Mouse (Mus musculus): Measurements from ENCODE around the gene Cox18. TPM values are rescaled to one million over a fixed set of nuclear protein-coding genes. Genes with fewer than 3 reads are reported as not detected.
A peak's percentile ranks its signal among the peaks of the same experiment; 100 is the strongest.
"Not testable (repeated sequence)": the region's sequence is repeated elsewhere in the genome, so short reads cannot be mapped to it uniquely, and the experiment has no call there.

Cox18 gene
- 10 to 100 TPM; 25.0 to 28.5 TPM for total RNA-seq (2021)
- long read RNA-seq, experiment 1, transcript Cox18-202 (6 exons, 1,307 nt), result major isoform, 10 of 33 reads
- long read RNA-seq, experiment 1, transcript Cox18-201 (6 exons, 1,333 nt), result minor isoform, 9 of 33 reads
- long read RNA-seq, experiment 1, partial matches to known transcripts, result 2 of 33 reads
- long read RNA-seq, experiment 1, other reads (novel, unspliced or antisense), result 12 of 33 reads
- long read RNA-seq, experiment 2, transcript Cox18-202 (6 exons, 1,307 nt), result major isoform, 9 of 27 reads
- long read RNA-seq, experiment 2, partial matches to known transcripts, result 2 of 27 reads
- long read RNA-seq, experiment 2, other reads (novel, unspliced or antisense), result 11 of 27 reads

DNA sequence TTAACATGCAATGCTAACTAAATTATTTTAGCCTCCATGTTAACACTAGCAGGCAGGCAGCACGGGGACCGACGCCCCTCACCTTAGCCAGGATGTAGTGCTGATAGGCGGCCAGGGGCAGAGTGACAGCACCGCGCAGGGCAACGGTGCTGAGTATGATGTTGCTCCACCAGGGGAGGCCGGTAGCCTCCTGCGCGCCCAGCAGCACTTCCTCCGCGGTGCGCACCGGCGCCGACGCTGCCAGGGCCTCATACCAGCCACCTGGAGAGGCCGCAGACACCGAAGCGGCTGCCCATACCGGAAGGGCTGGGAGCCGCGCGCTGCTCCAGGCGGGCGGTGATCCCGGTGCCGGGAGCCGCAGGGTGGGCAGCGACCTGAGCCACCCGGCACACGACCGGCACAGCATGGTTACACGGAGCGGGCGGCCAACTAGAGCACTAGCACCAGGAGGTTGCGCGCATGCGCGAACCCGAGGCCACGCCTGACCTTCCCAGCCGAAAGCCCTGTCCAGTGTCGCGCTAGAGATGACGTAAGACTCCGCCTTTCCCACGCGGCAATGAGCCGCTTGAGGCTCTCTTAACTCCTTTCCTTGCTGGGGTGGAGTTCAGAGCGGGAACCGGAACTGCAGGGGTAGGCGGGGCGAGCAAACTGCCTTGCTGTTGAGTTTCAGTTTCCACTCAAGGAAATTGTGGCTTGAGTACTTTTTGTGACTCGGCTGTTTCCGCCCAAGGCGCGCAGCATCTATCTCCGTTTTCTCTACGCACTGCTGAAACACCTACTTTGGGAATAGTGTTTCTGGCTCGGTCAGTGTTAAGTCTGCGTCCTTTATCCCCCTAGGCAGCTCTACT is at the start of gene Cox18:
TSS of gene Cox18 (minus strand) at position 468 of the 848 bp plus-strand sequence.
- intact Hi-C loops (cut with DNase I), result loop anchor here (2.0 to 10.0 kb wide), 2 partner anchors 143 to 371 kb away; partner anchors contain the start of genes Ankrd17 and Gm9958
- peak; percentile 98 to 99 for DNase-seq (ENCODE audit: low spot score in 2 of 2)

GRCm38 (mm10) chr5:90262230-90262629 is 38.4 kb upstream of the Cox18 start:
- DNase-seq (ENCODE audit: low spot score in 2 of 2); intact Hi-C loops (cut with DNase I): not testable (repeated sequence)

GRCm38 (mm10) chr5:90257023-90257422 is 33.2 kb upstream of the Cox18 start:
- DNase-seq (ENCODE audit: low spot score in 2 of 2), result no peak
- intact Hi-C loops (cut with DNase I), result no loop called here

DNA sequence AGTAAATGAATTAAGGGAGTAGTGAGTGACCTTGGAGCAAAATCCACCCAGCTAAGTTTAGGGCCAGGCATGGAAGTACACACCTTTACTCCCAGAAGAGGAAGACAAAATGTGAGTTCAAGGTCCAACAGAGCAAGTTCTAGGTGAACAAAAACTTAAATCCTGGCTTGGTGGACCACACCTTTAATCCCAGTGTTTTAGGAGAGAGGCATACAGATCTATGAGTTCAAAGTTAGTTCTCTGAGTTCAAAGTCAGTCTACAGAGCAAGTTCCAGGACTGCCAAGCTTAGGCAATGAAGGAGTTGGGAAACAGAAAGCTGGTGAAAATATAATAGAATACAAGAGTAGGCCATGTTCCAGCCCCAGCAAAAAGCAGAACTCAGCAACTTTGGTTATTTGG is 23.7 kb upstream of the Cox18 start:
- DNase-seq (ENCODE audit: low spot score in 2 of 2), result no peak
- intact Hi-C loops (cut with DNase I), result no loop called here

- DNase-seq (ENCODE audit: low spot score in 2 of 2), result no peak
- intact Hi-C loops (cut with DNase I), result no loop called here
These were observed 23.2 kb upstream of the Cox18 start for GRCm38 (mm10) chr5:90246987-90247386.

DNA sequence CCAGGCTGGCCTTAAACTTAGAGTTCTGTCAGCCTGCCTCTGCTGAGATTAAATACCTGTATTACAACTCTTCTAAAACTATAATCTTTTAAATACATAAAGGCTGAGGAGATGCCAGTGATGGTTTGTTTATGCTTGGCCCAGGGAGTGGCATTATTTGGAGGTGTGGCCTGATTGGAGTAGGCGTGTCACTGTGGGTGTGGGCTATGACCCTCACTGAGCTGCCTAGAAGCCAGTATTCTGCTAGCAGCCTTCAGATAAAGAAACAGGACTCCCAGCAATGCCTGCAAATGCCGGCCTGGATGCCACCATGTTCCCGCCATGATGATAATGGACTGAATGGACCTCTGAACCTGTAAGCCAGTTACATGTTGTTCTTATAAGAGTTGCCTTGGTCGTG is 22.8 kb upstream of the Cox18 start:
- intact Hi-C loops (cut with DNase I), result no loop called here
- DNase-seq (ENCODE audit: low spot score in 2 of 2), result no peak

DNA sequence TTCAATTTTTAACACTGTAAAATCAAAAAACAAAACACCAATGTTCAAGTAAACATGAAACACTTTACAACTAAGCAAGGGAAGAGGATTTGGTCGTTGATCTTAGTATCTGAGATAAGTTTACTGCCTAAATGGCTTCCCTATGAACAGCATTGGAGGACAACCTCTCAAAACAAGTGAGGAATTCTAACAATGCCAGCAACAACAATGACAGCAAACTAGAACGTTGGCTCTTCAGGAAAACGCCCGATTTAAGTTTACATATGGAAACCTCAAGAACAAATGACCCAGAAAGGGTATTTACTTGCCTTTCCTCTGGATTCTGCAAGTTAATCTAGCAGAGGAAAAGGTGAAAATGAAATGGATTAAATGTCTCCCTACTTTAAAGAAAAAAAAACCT is 21.6 kb upstream of the Cox18 start:
- no peak for DNase-seq (ENCODE audit: low spot score in 2 of 2)
- intact Hi-C loops (cut with DNase I), result no loop called here

DNA sequence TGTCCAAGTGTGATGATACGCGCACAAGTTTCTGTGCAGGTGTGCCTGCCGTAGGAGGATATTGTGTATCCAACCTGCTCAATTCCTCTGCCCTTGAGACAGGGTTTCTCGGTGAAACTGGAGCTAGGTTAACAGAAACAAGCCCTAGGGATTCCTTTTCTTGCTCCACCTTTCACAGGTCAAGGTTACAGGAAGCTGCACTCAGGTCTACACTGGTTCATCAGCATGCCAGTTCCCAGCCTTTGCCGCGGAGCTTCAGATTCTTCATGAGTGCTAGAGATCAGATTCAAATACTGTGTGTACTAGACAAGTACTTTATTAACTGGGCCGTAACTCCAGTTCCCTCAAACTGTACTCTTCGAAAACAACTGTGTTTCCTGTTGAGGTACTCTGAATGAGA is 11.4 kb upstream of the Cox18 start:
- intact Hi-C loops (cut with DNase I), result loop anchor here (10.0 kb wide), 1 partner anchor 50 kb away; no protein-coding TSS in a partner anchor
- no peak for DNase-seq (ENCODE audit: low spot score in 2 of 2)

DNA sequence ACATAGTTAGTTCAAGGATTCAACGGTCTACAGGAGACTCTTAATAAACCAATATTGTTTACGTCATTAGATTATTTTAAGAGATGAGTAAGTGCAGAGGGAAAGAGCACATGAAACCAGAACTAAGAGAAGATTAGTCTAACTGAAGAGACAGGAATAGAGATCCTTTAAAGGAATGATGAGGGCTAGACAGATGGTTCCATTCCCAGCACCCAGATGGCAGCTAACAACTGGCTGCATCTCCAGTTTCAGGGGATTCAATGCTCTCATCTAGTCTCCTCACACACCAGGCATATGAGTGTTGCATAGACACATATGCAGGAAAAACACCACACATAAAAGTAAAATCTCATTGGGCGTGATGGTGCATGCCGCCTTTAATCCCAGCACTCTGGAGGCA is 9.5 kb upstream of the Cox18 start:
- no peak for DNase-seq (ENCODE audit: low spot score in 2 of 2)
- intact Hi-C loops (cut with DNase I), result loop anchor here (10.0 kb wide), 1 partner anchor 51 kb away; no protein-coding TSS in a partner anchor

GRCm38 (mm10) chr5:90229760-90230159 is 6.0 kb upstream of the Cox18 start:
- intact Hi-C loops (cut with DNase I), result loop anchor here (10.0 kb wide), 2 partner anchors 55 to 365 kb away; no protein-coding TSS in a partner anchor
- DNase-seq (ENCODE audit: low spot score in 2 of 2), result no peak

- intact Hi-C loops (cut with DNase I), result loop anchor here (10.0 kb wide), 1 partner anchor 368 kb away; no protein-coding TSS in a partner anchor
- DNase-seq (ENCODE audit: low spot score in 2 of 2), result no peak
These were observed 2.9 kb upstream of the Cox18 start for GRCm38 (mm10) chr5:90226696-90227095.

- no peak for DNase-seq (ENCODE audit: low spot score in 2 of 2)
- intact Hi-C loops (cut with DNase I), result loop anchor here (10.0 kb wide), 1 partner anchor 370 kb away; no protein-coding TSS in a partner anchor
These were observed 929 bp upstream of the Cox18 start for GRCm38 (mm10) chr5:90224730-90225129.

GRCm38 (mm10) chr5:90222937-90223336 is 864 bp downstream of the Cox18 start:
- intact Hi-C loops (cut with DNase I), result loop anchor here (2.0 to 10.0 kb wide), 2 partner anchors 144 to 372 kb away; partner anchors contain the start of genes Ankrd17 and Gm9958

GRCm38 (mm10) chr5:90217791-90218190 is 6.0 kb downstream of the Cox18 start:
- intact Hi-C loops (cut with DNase I), result no loop called here
- DNase-seq (ENCODE audit: low spot score in 2 of 2), result no peak

More at GRCm38 (mm10) chr5:90222937-90223336, 864 bp downstream of the Cox18 start:
- no peak for DNase-seq (ENCODE audit: low spot score in 2 of 2)

GRCm38 (mm10) chr5:90217226-90217625 is 6.6 kb downstream of the Cox18 start:
- intact Hi-C loops (cut with DNase I), result no loop called here
- DNase-seq (ENCODE audit: low spot score in 2 of 2), result no peak

DNA sequence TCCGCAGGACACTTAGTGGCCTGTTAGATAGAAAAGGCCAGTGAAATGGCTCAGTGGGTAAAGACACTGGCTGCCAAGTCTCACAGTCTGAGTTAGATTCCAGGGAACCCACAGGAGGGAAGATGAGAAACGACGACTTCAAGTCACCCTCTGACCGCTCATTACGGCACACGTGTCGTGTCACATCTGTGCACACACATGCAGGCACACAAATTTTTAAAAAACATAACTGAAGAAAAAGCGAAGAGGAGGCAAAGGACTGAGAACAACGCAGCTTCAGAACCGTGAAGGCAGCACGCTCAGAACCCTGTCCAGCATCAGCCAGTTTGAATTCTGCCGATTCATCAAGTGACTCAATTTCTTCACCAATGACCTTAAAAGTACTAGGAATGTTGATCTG is 10.4 kb downstream of the Cox18 start:
- DNase-seq (ENCODE audit: low spot score in 2 of 2), result no peak
- intact Hi-C loops (cut with DNase I), result no loop called here

- intact Hi-C loops (cut with DNase I), result loop anchor here (5.0 kb wide), 2 partner anchors 294 to 454 kb away; no protein-coding TSS in a partner anchor
- DNase-seq (ENCODE audit: low spot score in 2 of 2), result peak in 1 of 2 experiments; percentile 72
These were observed 20.6 kb downstream of the Cox18 start for GRCm38 (mm10) chr5:90203168-90203567.

DNA sequence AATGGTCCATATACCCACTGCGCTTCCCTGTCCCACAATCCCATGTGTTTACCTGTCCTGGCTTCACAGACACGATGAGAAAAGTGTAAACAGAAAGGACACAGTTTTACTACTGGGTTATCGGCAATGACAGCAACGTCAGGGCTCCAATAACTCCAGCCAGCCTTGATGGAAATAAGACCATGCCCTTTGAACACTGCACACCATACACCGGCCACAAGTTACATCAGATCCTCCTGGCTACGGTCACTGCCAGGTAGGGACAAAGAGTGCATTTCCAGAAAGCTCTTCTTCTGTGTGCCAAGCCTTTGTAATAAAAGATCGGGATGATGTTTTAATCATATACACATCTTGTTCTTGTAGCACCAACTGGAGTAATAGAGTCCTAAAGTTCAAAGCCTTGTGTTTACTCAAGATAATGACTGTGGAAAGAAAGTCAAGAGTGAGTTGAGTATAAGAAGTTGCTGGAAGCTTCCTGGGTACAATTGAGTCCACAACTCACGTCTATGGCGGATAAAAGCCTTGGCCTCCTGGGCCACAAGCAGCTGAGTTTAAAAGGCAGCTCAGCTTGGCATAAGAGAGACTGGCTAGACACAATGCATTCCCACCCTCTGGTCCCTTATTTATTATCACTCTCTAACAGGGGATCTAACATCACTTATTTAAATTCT is 21.2 kb downstream of the Cox18 start:
- no peak for DNase-seq (ENCODE audit: low spot score in 2 of 2)
- intact Hi-C loops (cut with DNase I), result loop anchor here (5.0 kb wide), 2 partner anchors 295 to 455 kb away; no protein-coding TSS in a partner anchor

DNA sequence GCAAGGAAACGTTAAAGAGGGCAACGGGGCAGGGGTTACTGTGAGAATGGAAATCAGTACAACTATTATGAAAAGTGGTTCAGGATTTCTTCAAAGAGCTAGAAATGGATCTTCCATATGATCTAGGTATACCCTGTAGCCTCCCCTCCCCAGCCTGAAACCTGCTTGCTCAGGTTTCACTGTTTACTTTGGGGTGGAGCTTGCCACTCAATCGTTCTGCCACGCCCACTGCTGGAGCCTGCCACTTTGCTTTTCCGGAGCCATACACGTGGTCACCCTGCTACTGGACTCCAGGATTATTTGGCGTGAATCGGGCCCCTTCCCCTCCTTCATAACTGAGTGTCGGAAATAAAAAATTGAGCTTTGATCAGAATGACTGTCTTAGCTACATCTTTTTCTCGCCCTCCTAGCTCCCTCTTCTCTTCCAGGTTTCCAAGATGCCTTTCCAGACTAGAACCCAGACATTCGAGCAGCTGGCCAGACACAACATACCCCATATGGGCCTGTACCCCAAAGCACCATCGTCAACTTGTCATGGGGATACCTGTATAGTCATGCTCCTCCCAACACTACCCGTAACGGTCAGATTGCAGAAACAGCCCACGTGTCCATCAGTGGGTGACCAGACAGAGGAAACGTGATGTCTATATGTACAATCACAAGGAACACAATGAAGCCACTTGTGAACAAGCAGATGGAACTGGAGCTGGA is 23.7 kb downstream of the Cox18 start:
- intact Hi-C loops (cut with DNase I), result loop anchor here (5.0 kb wide), 3 partner anchors 297 to 788 kb away; no protein-coding TSS in a partner anchor
- DNase-seq (ENCODE audit: low spot score in 2 of 2), result no peak

All from left cerebral cortex, postnatal 14 days (tissue).